In the genomic region with DNA sequence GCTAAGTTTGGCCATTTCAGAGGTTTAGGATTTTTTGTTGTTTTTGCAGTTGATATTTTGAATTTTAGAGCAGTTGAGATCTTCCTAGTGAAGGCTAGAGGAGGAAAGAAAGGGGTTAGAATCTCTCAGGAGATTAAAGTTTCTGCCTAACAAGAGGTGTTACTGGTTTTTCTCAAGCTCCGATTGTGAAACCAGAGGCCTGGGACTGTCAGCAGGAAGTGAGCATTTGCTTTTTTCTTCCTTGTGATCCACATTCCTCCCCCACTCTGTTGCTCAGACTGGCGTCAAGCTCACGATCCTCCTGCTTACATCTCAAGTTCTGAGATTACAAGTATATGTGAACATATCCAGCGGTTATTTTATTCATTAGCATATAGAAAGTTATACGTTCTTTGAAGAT, we compare ENCODE assay signal across 10 mouse cellular contexts. TPM values are rescaled to one million over a fixed set of nuclear protein-coding genes. Genes with fewer than 3 reads are reported as not detected.
DNase-seq lines count a peak whose midpoint lies in the region; ATAC-seq and TF ChIP-seq lines count a peak whose summit lies in the region.
"Had no signal": no experiment of that assay in that cellular context is flagged by ENCODE, and none has a peak within 500 bp of the region (broad histone marks: within the 10 kb centered on the region; RNA-seq: fewer than 3 reads in every experiment).

No protein-coding gene starts in this region.

- H3K27ac ChIP-seq in midbrain, embryonic 10.5 days (replicated peaks) = 0 out of 2 replicates have a peak overlapping the region, but pooled peaks have one; percentile 42
- no peak overlapping the region for H3K27ac ChIP-seq in midbrain, embryonic 14.5 days (replicated peaks; ENCODE audit: low read depth, low read length)
- peak overlapping the region; percentile 39 to 66; a peak in 3 of 4 replicates for H3K27ac ChIP-seq in heart, embryonic 14.5 days (replicated peaks in 1 of 2; ENCODE audit: control insufficient read depth in 1 of 2, insufficient read depth in 1 of 2, low read depth in 2 of 2, low read length in 2 of 2)
- H3K27ac ChIP-seq in lung, embryonic 16.5 days (ENCODE audit: low read length) = peak overlapping the region; percentile 8; the same call in 1 of the 2 replicates
- no peak overlapping the region for H3K27ac ChIP-seq in forebrain, postnatal 0 days (ENCODE audit: low read depth, low read length)
- H3K27ac ChIP-seq: limb, embryonic 15.5 days had no signal

- WGBS in midbrain, embryonic 10.5 days = 62% methylated on average over 5 of the region's 5 CpGs
- WGBS in midbrain, embryonic 14.5 days = 56% methylated on average over 5 of the region's 5 CpGs
- WGBS in heart, embryonic 14.5 days = 18% methylated on average over 5 of the region's 5 CpGs
- 20% methylated on average over 5 of the region's 5 CpGs for WGBS in lung, embryonic 16.5 days
- 53% methylated on average over 5 of the region's 5 CpGs for WGBS in forebrain, postnatal 0 days

- H3K4me2 ChIP-seq in midbrain, embryonic 14.5 days (ENCODE audit: low read length) = no peak overlapping the region
- 0 out of 2 replicates have a peak overlapping the region, but pooled peaks have one; percentile 5 for H3K4me2 ChIP-seq in heart, embryonic 14.5 days (ENCODE audit: low read length)
- no peak overlapping the region for H3K4me2 ChIP-seq in lung, embryonic 16.5 days (ENCODE audit: low read depth, low read length)
- H3K4me2 ChIP-seq in forebrain, postnatal 0 days (ENCODE audit: low read depth) = no peak overlapping the region
- H3K4me2 ChIP-seq: limb, embryonic 15.5 days had no signal

- no peak for ATAC-seq in midbrain, embryonic 14.5 days (ENCODE audit: low FRiP score, low TSS enrichment)
- ATAC-seq in heart, embryonic 14.5 days (ENCODE audit: insufficient number of reproducible peaks, insufficient read depth, low FRiP score, low read depth) = no peak
- peak; percentile 68; the same call in 1 of the 2 replicates for ATAC-seq in lung, embryonic 16.5 days (ENCODE audit: low read depth)
- no peak for ATAC-seq in forebrain, postnatal 0 days
- no peak for ATAC-seq in activated CD4-positive, CD25-positive, alpha-beta regulatory T cell, adult 4 months

- H3K36me3 ChIP-seq in midbrain, embryonic 10.5 days = no peaks in the 10 kb centered on the region
- no peaks in the 10 kb centered on the region for H3K36me3 ChIP-seq in midbrain, embryonic 14.5 days (ENCODE audit: control insufficient read depth, insufficient read depth, low read length)
- H3K36me3 ChIP-seq in heart, embryonic 14.5 days (ENCODE audit: control insufficient read depth, insufficient read depth, low read length) = no peaks in the 10 kb centered on the region
- no peaks in the 10 kb centered on the region for H3K36me3 ChIP-seq in lung, embryonic 16.5 days (ENCODE audit: control insufficient read depth, insufficient read depth, low read length)
- no peaks in the 10 kb centered on the region for H3K36me3 ChIP-seq in forebrain, postnatal 0 days (ENCODE audit: insufficient read depth)
- H3K36me3 ChIP-seq: limb, embryonic 15.5 days had no signal

- no peaks in the 10 kb centered on the region for H3K9me3 ChIP-seq in midbrain, embryonic 10.5 days (replicated peaks)
- no peaks in the 10 kb centered on the region for H3K9me3 ChIP-seq in midbrain, embryonic 14.5 days (ENCODE audit: control insufficient read depth, low read length)
- H3K9me3 ChIP-seq in heart, embryonic 14.5 days (ENCODE audit: control insufficient read depth, low read length) = no peaks in the 10 kb centered on the region
- no peaks in the 10 kb centered on the region for H3K9me3 ChIP-seq in lung, embryonic 16.5 days (ENCODE audit: control insufficient read depth, low read length)
- H3K9me3 ChIP-seq in forebrain, postnatal 0 days (ENCODE audit: low read length) = no peaks in the 10 kb centered on the region
- H3K9me3 ChIP-seq: limb, embryonic 15.5 days had no signal

- no peak for TF ChIP-seq CTCF in forebrain, postnatal 0 days (IDR thresholded peaks at IDR 0.05; ENCODE audit: low read depth)

- H3K9ac ChIP-seq in midbrain, embryonic 14.5 days (replicated peaks; ENCODE audit: low read length) = no peak overlapping the region
- peak overlapping the region; percentile 22 for H3K9ac ChIP-seq in heart, embryonic 14.5 days (ENCODE audit: low read length)
- H3K9ac ChIP-seq in lung, embryonic 16.5 days (ENCODE audit: low read length) = no peak overlapping the region
- H3K9ac ChIP-seq in forebrain, postnatal 0 days = no peak overlapping the region
- H3K9ac ChIP-seq: limb, embryonic 15.5 days had no signal

- no peaks in the 10 kb centered on the region for H3K4me1 ChIP-seq in midbrain, embryonic 10.5 days
- no peaks in the 10 kb centered on the region for H3K4me1 ChIP-seq in midbrain, embryonic 14.5 days (ENCODE audit: control insufficient read depth, insufficient read depth, low read length)
- H3K4me1 ChIP-seq in heart, embryonic 14.5 days (ENCODE audit: control insufficient read depth in 2 of 2, insufficient read depth in 2 of 2, low read length in 2 of 2) = no peaks in the 10 kb centered on the region
- no peaks in the 10 kb centered on the region for H3K4me1 ChIP-seq in lung, embryonic 16.5 days (replicated peaks; ENCODE audit: control insufficient read depth, insufficient read depth, low read length)
- no peaks in the 10 kb centered on the region for H3K4me1 ChIP-seq in forebrain, postnatal 0 days (ENCODE audit: insufficient read depth)
- H3K4me1 ChIP-seq: limb, embryonic 15.5 days had no signal

- no peaks in the 10 kb centered on the region for H3K27me3 ChIP-seq in midbrain, embryonic 10.5 days (ENCODE audit: low read depth, poor library complexity, severe bottlenecking)
- H3K27me3 ChIP-seq in midbrain, embryonic 14.5 days (ENCODE audit: control insufficient read depth, insufficient read depth, low read length) = no peaks in the 10 kb centered on the region
- no peaks in the 10 kb centered on the region for H3K27me3 ChIP-seq in heart, embryonic 14.5 days (ENCODE audit: control insufficient read depth, insufficient read depth, low read length)
- H3K27me3 ChIP-seq in lung, embryonic 16.5 days (ENCODE audit: control insufficient read depth, insufficient read depth, low read depth, low read length) = no peaks in the 10 kb centered on the region
- H3K27me3 ChIP-seq in forebrain, postnatal 0 days (ENCODE audit: insufficient read depth, low read length) = no peaks in the 10 kb centered on the region
- H3K27me3 ChIP-seq: limb, embryonic 15.5 days had no signal

- no peak overlapping the region for H3K4me3 ChIP-seq in midbrain, embryonic 10.5 days
- no peak overlapping the region for H3K4me3 ChIP-seq in midbrain, embryonic 14.5 days (replicated peaks; ENCODE audit: low read depth, low read length)
- H3K4me3 ChIP-seq in heart, embryonic 14.5 days (ENCODE audit: control insufficient read depth in 1 of 2, insufficient read depth in 1 of 2, low read depth in 1 of 2, low read length in 2 of 2) = no peak overlapping the region
- no peak overlapping the region for H3K4me3 ChIP-seq in lung, embryonic 16.5 days (ENCODE audit: low read length)
- no peak overlapping the region for H3K4me3 ChIP-seq in forebrain, postnatal 0 days (ENCODE audit: low read depth, low read length)
- H3K4me3 ChIP-seq: limb, embryonic 15.5 days had no signal

- no peak for DNase-seq in midbrain, embryonic 10.5 days (ENCODE audit: low spot score)
- DNase-seq in midbrain, embryonic 14.5 days = no peak
- peak; percentile 30 for DNase-seq in thymus, postnatal 4 days
- no peak for DNase-seq in forebrain, postnatal 0 days
- DNase-seq in layer of hippocampus, adult 18-20 months (ENCODE audit: low spot score in 2 of 2) = no peak
- DNase-seq: right cerebral cortex, adult 18-20 months had no signal

RNA-seq across cellular contexts. Expression of a gene that starts 5.0 kb away (rescaled TPM):
- 0.15 and 0.77 TPM in 2 replicates for polyA plus RNA-seq in midbrain, embryonic 10.5 days (2016; fragmentation: Nextera tagmentation; extraction: Ambion mirVana)
- 0.39 and 1.3 TPM in 2 replicates for polyA plus RNA-seq in midbrain, embryonic 14.5 days (2014; fragmentation: Nextera tagmentation; extraction: Ambion mirVana)
- 0.61 and 1.9 TPM in 2 replicates for polyA plus RNA-seq in heart, embryonic 14.5 days (2014; fragmentation: Nextera tagmentation; extraction: Ambion mirVana)
- polyA plus RNA-seq in lung, embryonic 16.5 days (2015; fragmentation: Nextera tagmentation; extraction: Ambion mirVana) = 0.91 and 1.8 TPM in 2 replicates
- 0.23 and 4.1 TPM in 2 replicates for total RNA-seq in forebrain, postnatal 0 days (2014; rRNA removed)
- polyA plus RNA-seq in forebrain, postnatal 0 days (2015; fragmentation: Nextera tagmentation; extraction: Ambion mirVana) = 0.30 and 1.2 TPM in 2 replicates
- polyA plus RNA-seq in activated CD4-positive, CD25-positive, alpha-beta regulatory T cell, adult 4 months (2017; shearing (Covaris generic)) = 10 to 100 TPM; 10.1 to 14.9 TPM
- 1 to 10 TPM; 5.5 to 6.2 TPM for total RNA-seq in layer of hippocampus, adult 18-20 months (2021)

RNA-seq across cellular contexts. Expression of a gene that starts 24.6 kb away (rescaled TPM):
- 0.05 and 0.27 TPM in 2 replicates for polyA plus RNA-seq in midbrain, embryonic 10.5 days (2016; fragmentation: Nextera tagmentation; extraction: Ambion mirVana)
- 0.54 TPM in 1 of 2 replicates, not detected in the other for polyA plus RNA-seq in midbrain, embryonic 14.5 days (2014; fragmentation: Nextera tagmentation; extraction: Ambion mirVana)
- 1.9 and 2.7 TPM in 2 replicates for polyA plus RNA-seq in heart, embryonic 14.5 days (2014; fragmentation: Nextera tagmentation; extraction: Ambion mirVana)
- 8.1 and 9.4 TPM in 2 replicates for polyA plus RNA-seq in lung, embryonic 16.5 days (2015; fragmentation: Nextera tagmentation; extraction: Ambion mirVana)
- total RNA-seq in forebrain, postnatal 0 days (2014; rRNA removed) = 0.10 TPM in 1 of 2 replicates, not detected in the other
- polyA plus RNA-seq in forebrain, postnatal 0 days (2015; fragmentation: Nextera tagmentation; extraction: Ambion mirVana) = 0.07 and 0.08 TPM in 2 replicates
- 100 to 1,000 TPM in 1 of 2 experiments, 10 to 100 TPM in 1; 81.2 to 144 TPM for polyA plus RNA-seq in activated CD4-positive, CD25-positive, alpha-beta regulatory T cell, adult 4 months (2017; shearing (Covaris generic))
- under 1 TPM in 1 of 2 experiments, not detected in 1; 0.12 TPM for total RNA-seq in layer of hippocampus, adult 18-20 months (2021)

Comparison
In these comparisons a context has a peak if more than half of its experiments do, and no peak if none do; other contexts are left out.
1. H3K27ac ChIP-seq: peak in midbrain, embryonic 10.5 days (single experiment), heart, embryonic 14.5 days (2 of 2) and lung, embryonic 16.5 days (single experiment); none in midbrain, embryonic 14.5 days (single experiment) and forebrain, postnatal 0 days (single experiment).